Mouse (Mus musculus): ENCODE results near the gene Gnai2.

The Gnai2 gene

DNA sequence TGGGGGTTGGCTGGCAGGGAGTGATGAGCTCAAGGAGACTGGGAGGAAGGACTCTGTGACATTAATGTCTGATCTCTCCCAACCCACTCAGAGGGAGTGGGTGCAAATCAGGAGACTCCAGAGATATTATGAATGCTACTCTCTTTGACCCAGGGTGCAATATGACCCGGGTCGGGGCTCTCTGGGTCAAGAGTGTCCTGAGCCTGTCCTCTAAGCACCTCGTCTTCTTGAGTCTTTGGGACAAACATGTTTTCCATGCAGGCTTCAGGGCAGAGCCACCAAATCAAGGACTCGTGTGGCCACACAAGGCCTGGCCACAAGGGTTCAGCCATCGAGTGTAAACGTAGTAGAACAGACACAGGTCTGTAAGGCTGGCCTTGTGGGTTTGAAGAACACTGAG lies 22.9 kb upstream of the Gnai2 start:
- DNase-seq (ENCODE audit: low read depth) = no peak

DNA sequence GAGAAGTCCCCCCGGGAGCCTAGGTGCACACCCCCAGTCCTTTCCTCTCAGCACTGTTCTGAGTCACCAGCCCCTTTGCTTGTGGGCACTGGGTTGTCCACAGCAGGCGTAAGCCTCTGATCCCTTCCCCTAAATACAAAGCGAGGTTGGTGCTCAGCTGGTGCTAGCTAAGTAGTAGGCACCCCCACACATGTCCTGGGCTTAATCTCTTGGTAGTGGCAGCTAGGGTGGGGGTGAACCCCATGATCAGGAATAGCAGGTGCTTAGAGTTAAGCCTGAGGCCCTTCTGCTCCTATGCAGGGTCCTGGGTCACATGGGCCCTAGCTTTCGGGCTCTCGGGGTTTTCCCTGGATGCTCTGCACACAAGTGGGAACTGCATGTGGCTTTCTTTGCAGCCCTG lies 22.0 kb upstream of the Gnai2 start:
- DNase-seq (ENCODE audit: low read depth) = no peak

DNA sequence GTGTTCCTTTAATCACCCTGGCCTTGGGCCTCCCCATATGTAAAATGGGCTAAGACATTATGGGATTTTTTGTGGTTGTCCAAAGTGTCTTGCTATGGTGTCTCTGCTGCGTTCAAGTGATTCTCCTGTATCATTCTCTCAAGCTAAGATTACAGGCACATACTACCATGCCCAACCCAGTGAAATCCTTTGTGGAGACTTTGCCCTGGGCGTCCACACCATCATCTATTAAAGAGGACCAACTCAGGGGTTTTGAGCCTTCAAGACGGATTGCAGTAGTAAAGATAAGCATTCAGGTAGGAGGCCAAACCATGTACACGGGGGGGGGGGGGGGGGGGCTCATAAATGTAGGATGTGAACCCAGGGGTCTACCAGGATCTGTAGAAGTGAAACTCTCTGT lies 19.4 kb upstream of the Gnai2 start:
- no peak for DNase-seq (ENCODE audit: low read depth)

DNA sequence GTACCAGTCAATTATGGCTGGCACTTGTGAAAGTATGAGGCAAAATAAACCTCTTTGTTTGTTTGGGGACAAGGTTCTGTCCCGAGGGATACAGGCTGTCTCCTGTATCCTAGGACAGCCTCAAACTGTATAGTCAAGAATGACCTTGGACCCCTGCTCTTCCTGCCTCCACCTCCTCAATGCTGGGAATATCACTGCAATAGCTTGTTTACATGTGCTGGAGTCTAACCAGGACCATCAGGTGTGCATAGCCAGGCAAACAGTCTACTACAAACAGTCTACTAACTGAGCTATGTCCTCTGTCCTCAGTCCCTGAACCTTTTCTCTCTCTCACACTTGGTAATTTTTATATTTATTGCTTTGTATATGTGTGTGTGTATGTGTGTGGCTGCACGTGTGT lies 18.3 kb upstream of the Gnai2 start:
- no peak for DNase-seq (ENCODE audit: low read depth)

DNA sequence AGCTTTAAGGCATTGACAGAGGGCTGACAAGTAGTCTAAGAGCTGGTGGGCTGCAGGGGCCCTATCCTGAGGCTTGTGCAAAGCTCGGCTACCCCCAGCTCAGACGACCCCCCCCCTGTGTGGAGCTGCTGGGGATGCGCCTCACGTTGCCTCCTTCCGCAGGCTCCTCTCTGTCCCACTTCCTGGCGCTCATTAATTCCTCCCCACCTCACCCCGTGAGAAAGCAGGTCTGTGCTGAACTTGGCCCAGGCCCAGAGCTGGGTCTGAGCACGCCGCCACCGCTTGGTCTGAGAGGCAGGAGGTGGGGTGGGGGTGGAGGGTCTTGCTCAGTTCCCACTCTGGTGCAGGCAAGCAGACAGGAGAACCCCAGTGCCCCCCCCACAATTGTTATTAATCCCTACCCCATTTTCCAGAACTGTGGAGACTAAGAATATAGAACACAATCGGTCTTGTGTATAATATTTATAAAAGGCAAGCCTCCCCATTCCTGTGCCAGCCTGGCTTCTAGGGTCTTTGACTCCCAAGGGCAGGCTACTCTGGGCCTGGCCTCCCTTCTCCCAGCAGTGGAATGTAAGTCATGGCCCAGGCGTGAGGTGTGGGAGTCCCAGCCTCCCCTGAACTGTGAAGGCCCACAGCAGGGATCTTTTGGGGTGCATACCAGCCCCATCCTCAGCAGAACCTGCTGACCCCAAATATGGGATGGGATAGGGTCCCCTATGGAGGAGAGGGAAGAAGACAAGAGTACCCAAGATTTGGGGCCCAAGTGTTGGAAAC lies 15.7 kb upstream of the Gnai2 start:
- no peak for DNase-seq (ENCODE audit: low read depth)

DNA sequence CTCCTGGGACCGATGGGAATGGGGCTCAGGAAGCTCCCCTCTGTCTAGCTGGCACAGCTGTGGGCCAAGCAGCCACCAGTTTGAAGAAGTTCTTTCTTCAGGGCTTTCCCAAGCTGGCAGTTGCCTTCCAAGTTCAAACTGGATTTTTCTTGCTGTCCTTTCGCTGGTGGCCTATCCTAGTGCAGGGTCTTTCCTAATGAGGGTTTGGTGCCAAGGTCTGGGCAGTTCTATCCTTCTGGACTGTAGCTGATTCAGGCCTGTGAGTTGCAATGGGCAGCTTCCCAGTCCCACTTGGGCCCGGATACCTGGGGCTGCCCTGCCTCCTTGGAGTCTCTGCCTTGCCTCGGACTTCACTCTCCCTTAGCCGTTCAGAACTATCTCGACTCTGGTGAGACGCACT lies 15.1 kb upstream of the Gnai2 start:
- DNase-seq (ENCODE audit: low read depth) = no peak

DNA sequence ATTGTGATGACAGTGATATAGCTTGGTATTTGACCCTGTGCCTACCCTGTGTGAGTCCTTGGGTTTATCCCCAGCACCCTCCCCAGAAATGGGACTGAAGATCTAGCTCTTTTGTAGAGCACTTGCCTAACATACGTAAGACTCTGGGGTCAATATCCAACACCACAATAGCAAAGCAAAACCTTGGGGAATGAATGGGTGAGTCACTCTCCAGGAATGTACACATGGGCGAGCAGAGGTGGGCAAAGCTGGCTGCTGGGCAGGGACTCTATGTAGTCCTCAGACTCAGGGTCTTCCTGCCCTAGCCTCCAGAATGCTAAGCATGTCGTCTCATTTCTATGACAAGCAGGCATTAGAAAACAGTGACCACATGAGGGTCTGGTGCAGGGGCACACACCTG lies 13.6 kb upstream of the Gnai2 start:
- no peak for DNase-seq (ENCODE audit: low read depth)

DNA sequence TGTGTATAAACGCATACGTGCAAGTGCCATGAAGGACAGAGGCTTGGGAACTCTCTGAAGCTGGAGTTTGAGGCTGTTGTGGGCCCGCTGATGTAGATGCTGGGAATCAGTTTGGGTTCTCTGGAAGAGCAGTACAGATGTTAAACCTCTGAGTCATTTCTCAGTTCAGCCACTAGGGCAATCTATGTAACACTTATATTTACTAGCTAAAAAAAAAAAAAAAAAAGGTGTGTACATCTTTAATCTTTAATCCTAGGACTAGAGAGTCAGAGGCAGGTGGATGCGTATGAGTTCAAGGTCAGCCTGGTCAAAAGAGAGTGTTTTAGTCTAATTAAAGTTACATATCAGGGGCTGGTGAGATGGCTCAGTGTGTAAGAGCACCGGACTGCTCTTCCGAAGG lies 11.8 kb upstream of the Gnai2 start:
- DNase-seq (ENCODE audit: low read depth) = no peak

DNA sequence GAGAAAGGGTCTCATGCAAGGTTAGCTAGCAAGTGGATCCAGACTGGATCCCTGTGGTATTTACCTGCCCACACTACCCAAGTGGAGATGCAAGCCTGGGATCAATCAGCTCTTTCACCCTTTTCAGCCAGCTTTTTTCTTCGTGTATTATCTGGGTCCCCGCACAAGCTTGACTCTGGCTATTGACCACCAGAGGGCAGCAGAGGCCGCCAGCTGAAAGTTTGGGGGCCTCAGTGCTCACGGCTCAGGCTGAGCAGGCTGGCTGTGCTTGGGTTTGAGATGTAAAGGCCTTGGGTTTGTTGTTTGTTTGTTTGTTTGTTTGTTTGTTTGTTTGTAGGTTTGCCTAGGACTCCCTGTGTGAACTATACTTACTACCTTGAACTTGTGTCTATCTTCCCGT lies 10.4 kb upstream of the Gnai2 start:
- DNase-seq (ENCODE audit: low read depth) = no peak

DNA sequence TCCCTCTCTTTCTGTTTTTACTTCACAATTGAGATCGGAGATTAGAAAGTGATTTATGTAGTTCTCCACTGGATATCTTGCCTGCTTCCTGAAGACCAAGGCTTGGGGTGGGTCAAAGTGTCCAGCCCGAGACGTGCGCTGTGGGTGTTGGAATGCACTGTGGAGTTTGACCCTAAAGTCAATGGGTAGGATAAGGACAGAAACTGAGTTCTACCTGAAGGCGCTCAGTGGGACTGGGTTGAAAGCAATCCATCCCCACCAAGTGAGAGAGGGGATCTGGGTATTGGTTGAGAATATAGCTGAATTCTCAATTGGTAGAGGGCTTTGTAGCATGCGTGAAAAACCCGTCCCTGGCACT lies 10.0 kb upstream of the Gnai2 start:
- no peak for DNase-seq (ENCODE audit: low read depth)

DNA sequence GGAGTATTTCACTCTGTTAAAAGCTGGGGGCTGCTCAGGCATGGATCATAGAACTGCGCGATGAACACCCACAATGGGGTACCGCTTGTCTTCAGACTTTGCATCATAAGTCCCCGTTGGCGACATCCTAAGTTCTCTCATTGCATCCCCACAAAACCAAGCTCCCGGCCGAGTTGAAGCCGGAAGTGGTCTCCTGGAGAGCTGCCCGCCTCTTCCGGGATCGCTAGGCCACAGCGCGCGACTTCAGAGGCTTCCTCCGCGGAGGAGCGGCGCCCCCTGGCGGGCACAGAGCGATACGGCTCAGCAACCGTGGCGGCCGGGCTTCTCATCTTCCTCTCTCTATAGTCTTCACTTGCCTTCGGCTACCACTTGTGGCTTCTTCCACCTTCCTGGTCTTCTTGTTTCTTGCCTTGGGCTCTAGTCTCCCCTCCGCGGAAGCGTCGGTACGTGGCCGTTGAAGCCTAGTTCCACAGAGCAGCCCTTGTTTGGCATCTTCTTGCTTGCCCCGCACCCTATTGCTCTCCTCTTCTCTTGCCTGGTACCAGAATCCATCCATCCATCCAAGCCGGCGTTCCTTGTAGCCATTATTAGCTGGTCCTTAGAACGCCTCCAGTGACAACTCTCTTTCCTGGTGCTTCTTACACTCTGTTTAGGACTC lies 9.5 kb upstream of the Gnai2 start:
- no peak for DNase-seq (ENCODE audit: low read depth)

DNA sequence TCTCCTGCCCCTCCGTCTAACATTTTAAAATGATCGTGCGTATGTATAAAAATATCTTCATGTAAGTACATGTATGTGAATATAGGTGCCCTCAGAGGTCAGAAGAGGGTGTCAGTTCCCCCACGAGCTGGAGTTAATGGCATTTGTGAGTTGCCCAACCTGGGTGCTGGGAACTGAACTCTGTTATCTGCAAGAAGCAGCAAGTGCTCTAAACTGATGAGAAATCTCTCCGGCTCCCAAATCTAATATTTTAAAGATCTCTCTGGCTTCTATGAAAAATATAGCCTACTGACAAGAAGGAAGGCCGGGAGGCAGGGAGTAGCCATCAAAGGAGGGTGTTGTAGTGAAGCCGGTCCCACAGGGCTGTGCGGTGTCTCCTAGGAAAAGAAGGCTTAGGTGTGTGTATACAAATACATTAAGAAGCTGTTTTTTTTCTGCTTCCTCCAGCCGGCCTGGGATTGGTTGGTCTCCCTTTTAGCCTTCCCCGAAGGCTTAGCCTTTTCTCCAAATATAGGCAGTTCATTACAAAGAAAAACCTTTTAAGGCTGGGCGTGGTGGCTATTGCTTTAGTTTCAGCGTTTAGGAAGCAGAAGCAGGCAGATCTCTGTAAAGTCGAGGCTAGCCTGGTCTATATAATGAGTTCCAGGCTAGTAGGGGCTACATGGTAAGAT lies 8.5 kb upstream of the Gnai2 start:
- no peak for DNase-seq (ENCODE audit: low read depth)

DNA sequence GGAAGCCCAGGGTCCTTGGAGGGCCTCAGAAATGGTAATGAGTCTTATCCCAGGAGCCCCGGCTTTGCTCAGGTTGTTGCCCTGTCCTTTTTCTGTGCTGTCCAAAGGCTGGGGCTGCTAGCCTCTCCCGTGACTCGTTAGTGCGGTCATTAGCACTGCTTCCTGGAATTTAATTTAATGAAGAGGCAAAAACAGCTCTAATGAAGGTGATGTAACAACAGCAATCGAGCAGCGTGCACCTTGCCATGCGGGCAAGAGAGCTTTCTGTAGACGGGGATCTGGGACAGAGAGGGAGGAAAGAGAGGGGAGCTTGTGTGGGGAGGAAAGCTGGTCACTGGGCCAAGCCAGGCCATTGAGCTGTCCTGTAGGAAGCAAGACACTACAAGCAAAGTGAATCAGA lies 6.5 kb upstream of the Gnai2 start:
- no peak for DNase-seq (ENCODE audit: low read depth)

DNA sequence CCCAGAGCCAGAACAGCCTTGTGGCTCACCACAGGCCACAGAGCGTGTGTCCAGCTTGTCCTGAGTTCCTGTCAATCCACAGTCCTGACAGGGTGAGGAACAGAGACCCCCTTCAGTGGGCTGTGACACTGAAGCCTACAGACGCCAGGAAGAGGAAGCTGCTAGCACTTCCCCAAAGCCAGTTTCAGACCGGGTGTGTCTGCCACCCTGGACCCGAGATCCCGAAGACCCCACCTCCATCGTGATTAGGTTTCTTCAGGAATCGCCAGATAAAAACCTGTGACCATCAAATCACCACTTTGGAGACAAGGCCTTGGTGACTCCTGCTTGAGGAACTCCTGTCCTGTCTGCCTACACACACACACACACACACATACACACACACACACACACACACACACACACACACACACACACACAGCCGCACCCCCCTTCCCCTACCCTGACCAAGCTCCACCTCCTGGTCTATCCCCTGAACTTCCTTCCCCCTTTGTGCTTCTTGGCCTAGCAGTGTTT lies 5.1 kb upstream of the Gnai2 start:
- DNase-seq (ENCODE audit: low read depth) = no peak

DNA sequence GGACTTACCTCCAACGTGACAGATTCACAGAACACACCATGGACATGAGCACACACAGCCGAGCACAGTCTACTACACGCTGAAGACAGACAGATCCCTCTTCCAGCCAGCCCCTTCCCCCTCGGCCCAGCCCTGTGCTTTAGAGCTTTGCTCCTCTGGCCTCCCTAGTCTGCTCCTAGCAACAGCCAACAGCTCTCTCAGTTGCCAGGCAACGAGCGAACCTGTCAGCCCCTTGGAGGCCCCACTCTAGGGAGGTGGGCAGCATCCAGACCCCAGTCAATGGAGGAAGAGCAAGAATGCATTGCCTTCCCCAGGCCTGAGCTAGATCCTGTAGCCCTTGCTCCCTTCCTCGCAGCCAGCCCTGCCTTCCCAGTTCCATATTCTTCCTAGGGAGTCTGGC lies 1.9 kb upstream of the Gnai2 start:
- DNase-seq (ENCODE audit: low read depth) = no peak

DNA sequence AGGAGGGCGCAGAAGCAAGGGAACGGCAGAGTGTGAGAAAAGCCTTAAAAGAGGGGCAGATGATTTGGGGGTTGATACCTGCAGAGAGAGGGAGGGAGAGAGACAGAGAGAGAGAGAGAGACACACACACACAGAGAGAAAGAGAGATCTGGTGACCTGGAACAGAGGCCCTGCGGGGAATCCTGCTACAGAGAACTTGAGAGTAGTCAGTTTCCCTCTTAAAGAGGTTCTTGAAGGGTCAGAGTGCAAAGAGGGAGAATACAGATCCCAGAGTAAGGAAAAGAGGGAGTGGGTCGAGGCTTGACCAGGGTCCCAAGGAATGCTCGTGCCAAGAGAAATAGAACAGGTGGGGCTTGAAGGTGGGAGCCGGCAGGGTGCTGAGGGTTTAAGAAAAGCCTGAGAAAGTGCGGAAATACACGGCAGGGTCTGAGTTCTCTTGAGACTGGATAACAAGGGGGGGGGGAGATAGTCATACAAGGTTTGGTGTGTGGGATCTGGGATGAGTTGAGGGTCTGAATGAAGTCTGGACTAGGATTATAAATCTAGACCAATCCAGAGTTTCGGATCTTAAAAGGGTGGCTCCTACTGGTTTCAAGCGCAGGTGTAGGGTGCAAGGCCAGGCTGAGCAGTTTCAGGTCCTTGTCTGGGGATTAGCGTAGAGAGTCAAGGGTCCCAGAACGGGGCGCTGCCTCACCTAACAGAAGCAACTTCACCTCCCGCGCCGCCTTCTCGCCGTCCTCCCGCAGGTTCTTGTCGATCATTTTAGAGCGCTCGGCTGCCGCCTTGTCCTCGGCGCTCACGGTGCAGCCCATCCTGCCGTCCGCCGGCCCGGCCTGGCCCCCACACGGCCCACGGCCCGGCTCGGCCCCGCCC lies 525 bp downstream of the Gnai2 start:
- no peak for DNase-seq (ENCODE audit: low read depth)

DNA sequence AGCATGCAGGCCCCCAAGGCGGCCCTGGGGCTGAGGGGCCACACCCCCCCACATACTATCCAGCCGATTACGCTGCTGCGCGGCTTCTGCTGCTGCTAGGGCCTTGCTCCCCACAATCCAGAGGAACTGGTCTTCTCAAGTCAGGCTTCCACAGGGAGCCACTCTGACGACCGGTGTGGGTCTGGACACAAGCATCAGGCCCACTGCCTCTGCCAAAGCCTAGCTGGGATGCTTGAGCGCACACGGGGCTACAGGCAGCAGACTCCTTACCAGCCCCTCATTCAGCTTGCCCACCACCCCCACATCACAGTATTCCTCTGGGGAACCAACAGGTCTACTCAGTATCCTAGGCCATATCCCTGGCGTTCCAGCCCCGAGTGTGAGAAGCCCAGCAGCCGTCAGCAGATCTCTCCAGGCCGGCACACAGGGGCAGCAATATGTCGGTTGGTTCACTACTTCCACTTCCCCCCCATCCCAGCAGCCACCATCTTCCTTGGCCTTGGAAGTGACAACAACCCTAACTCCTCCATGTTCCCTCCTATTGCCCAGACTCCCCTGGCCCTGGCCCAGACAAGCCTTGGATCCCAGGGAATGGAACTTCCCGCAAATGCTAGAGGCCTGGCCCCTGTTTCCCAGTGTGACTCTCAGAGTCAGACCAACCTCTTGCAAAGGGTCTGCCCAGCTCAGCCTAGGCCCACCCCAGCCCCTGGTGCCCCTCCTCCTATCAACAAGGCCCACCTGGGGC lies 1.3 kb downstream of the Gnai2 start:
- no peak for DNase-seq (ENCODE audit: low read depth)

DNA sequence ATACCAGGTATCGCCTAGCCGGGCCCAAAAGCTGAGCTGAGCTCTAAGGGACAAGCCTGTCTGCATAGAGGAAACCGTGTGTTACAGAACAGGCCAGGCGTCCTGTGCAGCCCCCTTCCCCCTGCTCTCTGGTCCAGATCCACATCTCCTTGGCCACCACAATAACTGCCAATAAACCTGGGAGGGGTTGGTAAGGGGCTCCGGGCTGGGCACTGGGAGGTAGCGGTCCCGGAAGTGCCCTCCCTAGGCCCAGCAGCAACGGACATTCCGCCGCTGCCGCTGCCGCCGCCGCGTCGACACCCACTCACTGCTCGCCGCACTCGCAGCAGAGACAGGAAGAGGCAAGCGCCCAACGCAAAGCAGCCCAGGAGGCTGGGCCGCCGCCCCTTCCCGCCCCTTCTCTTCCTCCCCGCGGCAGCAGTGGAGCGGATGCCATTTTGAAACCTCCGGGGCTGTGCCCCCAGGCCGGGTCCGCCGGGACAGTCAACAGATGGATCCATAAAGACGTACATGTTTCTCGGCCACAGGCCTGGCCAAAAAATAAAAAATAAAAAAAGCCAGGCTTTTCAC lies 2.0 kb downstream of the Gnai2 start:
- DNase-seq (ENCODE audit: low read depth) = no peak

DNA sequence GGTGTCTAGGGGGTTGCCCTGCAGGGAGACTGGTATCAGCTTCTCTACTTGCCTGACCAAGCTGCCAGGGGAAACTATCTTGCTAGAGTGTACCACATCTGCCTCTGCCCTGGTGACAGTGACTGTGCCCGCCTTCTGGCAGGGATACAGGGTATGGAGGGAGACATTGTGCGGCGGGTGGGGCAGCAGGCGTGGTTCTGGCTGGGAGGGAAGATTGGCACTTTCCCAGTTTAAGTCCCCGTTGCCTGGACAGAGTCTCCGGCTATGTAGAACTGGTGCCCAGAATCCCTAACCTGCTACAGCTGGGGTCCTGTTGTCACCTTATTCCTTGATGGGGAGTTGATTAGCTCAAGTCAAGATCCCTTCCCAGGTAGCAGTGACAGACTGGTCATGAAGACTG lies 2.7 kb downstream of the Gnai2 start:
- DNase-seq (ENCODE audit: low read depth) = no peak

DNA sequence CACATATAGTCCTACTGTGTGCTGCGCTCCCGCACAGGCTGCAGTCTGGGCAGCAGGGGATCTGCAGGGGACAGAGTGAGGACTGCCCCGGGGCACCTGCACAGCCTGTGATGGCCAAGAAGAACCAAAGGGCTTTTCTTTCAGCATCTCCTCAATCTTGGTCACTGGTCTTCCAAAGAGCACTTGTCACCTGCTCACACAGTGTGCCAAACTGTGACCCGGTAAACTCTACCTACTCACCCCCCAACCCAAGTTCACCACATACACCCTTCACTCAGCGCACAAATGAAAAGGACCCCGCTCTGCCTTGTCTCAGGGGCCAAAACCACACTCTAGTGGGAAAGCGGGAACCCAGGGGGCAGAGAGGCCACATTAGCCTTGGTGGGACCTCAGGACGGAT lies 3.3 kb downstream of the Gnai2 start:
- no peak for DNase-seq (ENCODE audit: low read depth)

DNA sequence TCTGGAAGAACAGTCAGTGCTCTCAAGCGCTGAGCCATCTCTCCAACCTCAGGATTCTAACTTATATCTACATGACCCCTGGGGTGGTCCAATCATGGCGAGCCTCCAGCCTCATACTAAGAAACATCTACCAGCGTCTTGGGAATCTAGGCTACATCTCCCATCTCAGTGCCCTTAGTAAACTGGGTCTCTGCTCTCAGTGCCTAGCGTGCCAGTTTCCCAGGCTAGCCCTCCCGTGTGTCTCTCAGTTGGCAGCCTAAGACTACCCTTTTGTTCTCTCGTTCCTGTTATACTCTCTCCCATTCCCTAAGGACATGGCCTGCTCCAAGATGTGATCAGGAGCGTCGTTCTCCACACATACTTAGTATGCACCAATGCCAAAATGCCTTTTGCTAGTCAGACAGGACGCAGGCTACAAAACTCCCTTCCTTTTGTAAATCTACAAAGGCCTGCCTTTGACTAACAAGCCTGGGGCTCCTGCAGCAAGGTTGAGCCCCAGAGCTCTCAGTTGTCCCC lies 3.8 kb downstream of the Gnai2 start:
- DNase-seq (ENCODE audit: low read depth) = no peak
